Mouse (Mus musculus) lung, adult 2 months (tissue): ENCODE measurements around the gene Uspl1. TPM values are rescaled to one million over a fixed set of nuclear protein-coding genes. Genes with fewer than 3 reads are reported as not detected.

Experiments
- DNase-seq: peaks from one replicate; pipeline ENCODE4 v3.0.0; 2022
- H3K4me1 ChIP-seq: fragments of 200-500 bp; 2 replicates; pipeline ENCODE4 v1.6.1; 2011; ENCODE audit warnings: low read length; ENCODE audit not compliant: control insufficient read depth, insufficient read depth
- H3K4me3 ChIP-seq: fragments of 200-500 bp; replicated peaks from 2 replicates; pipeline ENCODE3; 2011; ENCODE audit warnings: low read depth, mild to moderate bottlenecking, control low read depth, low read length; ENCODE audit errors: extremely low read depth
- CTCF ChIP-seq: fragments of 200-500 bp; IDR thresholded peaks from 2 replicates; pipeline ENCODE4 v1.5.1; 2011; ENCODE audit warnings: mild to moderate bottlenecking, low read length, control low read depth; ENCODE audit not compliant: insufficient read depth
- POLR2A ChIP-seq: fragments of 200-500 bp; IDR thresholded peaks from 2 replicates; pipeline ENCODE4 v1.6.1; 2011; ENCODE audit warnings: low read depth, mild to moderate bottlenecking, control low read depth, low read length, borderline replicate concordance; ENCODE audit errors: extremely low read depth
- WGBS: fragments of 180-500 bp; shearing (Covaris S2); methylation state at CpG from one replicate; pipeline ENCODE4 v1.1.7; 2018; 5-methylcytosine and 5-hydroxymethylcytosine counted together
- polyA plus RNA-seq: library from polyadenylated mRNA; depleted of rRNA; stranded (reverse); fragments of >200 nt; gene quantifications from 2 replicates; pipeline ENCODE4 v1.2.3, GENCODE M21; 2012

Gene Uspl1
- polyA plus RNA-seq, 1 experiment = 10.5 TPM

DNA sequence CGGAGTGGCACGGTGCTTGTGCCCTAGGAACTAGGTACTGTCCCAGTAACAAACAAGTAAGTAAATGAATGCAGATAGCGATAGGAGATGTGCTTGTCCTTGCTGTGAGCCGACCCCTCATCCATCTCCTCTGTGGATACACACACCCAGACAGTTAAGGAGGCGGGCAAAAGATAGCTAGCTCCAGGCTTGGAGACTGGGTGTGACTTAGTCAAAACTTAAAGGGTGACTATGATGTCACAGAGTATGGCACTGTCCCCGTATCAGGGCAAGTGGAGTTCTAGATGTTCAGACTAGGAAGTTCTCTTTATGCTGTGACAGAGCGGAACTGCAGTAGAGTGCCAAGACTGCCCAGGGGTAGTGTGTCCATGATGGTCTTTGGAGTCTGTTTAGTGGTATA is 37.5 kb upstream of the Uspl1 start:
- H3K4me1 ChIP-seq = no peaks in the 10 kb centered on the region
- 75% methylated on average over 7 of the region's 7 CpGs for WGBS
- no peak for DNase-seq
- TF ChIP-seq CTCF (no peak), POLR2A (no peak)
- no peak overlapping the region for H3K4me3 ChIP-seq

DNA sequence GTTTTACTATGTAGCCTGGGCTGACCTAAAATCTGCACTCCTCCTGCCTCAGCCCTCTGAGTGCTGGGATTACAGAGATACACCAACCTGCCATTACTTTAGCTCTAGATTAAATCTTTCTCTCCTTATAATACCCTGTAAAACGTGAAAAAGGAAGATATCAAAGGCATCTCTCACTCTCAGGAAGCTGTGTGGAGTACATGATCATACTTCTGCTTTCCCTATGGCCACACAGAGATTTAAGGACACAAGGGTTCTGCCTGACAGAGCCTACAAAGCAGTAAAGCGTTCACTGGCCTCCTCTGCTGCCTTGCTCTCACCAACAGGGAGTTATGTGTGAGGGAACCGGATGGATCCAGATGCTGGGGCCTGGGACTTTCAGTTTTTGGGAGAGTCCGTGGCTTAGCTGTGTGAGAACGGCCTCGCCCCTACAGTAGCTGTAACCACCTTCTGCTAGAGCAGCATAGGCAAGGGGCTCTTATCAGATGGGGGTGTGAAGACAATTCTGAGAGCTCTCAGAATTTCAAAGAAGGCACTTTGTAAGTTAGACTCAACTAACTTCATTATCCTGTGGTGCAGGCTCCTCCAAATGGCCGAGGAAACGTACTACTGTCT is 36.7 kb upstream of the Uspl1 start:
- WGBS = 70% methylated on average over 8 of the region's 8 CpGs
- DNase-seq = no peak
- Histone ChIP-seq H3K4me3 (no peak overlapping the region), H3K4me1 (no peaks in the 10 kb centered on the region)
- no peak for TF ChIP-seq POLR2A
- TF ChIP-seq CTCF = no peak

DNA sequence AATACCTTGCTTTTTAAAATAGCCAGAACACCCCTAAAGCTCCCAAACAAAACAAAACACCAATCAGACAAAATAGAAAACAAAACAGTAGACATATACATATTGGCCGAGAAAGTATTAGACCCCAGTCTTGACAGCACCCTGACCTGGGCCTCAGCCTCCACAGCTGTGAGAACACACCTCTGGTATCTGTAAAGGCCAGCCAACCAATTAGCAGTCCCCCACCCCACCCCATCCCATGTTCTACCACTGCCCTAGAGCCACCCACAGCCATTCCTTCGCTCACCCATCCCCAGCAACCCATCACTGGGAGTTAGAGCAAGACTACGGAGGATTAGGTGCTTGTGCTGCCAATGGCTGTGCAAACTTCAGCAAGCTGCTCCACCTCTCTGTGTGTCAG is 33.3 kb upstream of the Uspl1 start:
- Histone ChIP-seq H3K4me3 (no peak overlapping the region), H3K4me1 (no peaks in the 10 kb centered on the region)
- TF ChIP-seq CTCF (no peak), POLR2A (no peak)
- WGBS = 92% methylated on average over 3 of the region's 3 CpGs
- DNase-seq = no peak

DNA sequence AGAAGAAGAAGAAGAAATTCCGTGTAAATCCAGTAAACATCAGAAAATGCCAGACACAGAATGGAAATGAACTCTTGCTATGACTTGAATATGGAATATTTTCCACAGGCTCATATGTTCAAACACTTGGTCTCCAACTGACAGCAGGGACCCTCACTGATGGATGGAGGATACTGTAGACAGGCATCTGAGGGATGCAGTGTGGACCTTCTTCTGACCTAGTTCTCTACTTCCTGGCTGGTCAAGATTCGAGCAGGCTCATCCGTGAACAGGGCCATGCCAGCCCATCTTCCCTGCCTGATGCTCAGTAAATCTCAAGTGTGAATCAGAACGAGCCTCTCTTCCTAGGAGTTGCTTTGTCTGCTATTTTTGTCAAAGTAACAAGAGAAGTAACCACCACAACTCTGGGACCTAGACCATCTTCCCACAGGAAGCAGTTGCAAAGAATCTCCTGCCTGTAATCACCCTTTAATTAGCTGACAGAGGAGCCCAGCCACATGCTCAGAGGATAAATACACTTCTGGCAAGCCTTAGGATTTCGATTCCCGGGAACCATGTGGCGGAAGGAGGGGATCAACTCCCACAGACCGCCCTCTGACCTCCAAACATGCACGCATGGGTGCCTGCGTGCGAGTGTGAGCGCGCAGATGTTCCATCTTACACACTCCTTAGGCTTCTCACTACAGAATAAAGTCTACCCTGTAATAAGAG is 31.9 kb upstream of the Uspl1 start:
- no peak for TF ChIP-seq CTCF
- TF ChIP-seq POLR2A = no peak
- H3K4me3 ChIP-seq = peak overlapping the region; percentile 22
- DNase-seq = peak; percentile 14
- WGBS = 42% methylated on average over 13 of the region's 13 CpGs
- no peaks in the 10 kb centered on the region for H3K4me1 ChIP-seq

DNA sequence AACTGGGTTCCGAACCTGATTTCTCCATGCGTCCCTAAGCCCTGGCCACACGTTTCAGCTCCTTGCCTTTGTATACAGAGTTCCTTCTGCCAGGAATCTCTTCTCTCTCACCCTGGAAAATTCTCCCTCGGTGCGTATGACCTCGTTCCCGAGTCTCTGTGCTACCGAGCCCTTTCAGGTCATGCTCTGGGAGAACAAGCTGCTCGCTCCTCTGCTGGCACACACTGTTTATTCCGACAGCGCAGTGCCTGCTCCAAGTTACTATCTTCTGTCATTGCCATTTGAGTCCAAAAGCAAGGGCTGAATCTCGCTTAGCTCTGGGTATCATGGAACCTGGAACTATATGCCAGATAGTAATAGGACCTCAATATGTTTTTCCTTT is 31.4 kb upstream of the Uspl1 start:
- peak overlapping the region; percentile 22 for H3K4me3 ChIP-seq
- 42% methylated on average over 12 of the region's 12 CpGs for WGBS
- H3K4me1 ChIP-seq = no peaks in the 10 kb centered on the region
- TF ChIP-seq POLR2A = no peak
- no peak for TF ChIP-seq CTCF
- DNase-seq = no peak

DNA sequence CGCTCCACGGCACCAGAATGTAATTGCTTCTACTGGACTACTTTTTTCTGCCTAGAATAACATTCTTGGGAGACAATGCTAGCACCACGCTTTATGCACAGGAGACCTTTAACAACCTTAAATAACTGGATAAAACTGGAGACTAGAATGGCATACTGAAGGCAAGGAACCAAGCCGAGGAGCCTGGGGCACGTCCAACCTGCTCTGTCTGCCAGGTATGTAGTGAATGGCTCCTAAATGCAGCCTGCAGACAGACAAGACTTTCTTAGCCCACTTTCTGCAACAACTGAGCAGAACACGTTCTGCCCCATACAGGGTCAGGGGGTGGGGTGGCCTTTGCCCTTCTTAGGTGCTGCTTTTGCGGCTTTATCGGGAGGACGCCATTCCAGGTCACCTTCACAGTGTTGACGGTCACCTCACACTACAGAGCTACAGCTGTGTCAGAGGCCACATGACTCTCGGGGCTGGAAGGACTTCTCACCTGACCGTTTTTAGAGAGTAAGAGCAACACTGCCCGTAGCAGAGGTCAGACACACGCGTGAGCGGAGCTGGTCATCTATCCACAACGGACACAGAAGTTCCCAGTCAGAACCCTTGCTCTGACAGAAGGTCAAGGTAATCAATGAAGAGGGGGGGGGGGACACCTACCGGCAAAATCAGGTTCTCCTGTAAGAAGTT is 27.1 kb upstream of the Uspl1 start:
- H3K4me3 ChIP-seq = no peak overlapping the region
- TF ChIP-seq POLR2A (no peak), CTCF (no peak)
- DNase-seq = no peak
- no peaks in the 10 kb centered on the region for H3K4me1 ChIP-seq
- WGBS = 85% methylated on average over 18 of the region's 18 CpGs

DNA sequence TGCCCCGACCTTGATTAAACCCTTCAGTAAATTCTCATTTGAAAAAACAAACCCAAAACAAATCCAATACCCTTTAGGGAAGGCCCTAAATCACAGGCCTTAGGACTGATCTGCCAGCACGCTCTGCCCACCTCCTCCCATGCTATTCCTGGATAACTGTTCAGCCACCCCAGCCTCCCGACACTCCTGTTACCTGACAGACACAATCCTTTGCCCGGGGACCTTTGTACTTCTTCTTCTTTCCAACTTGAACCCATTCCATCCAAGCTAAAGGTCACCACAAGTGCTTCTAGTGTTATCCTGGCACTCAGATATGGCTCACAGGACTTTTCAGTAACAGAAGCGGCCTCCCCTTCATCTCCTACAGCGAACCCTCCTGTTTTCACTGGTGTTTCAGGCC is 25.1 kb upstream of the Uspl1 start:
- Histone ChIP-seq H3K4me3 (no peak overlapping the region), H3K4me1 (0 out of 2 replicates have a peak, but pooled peaks cover 2% of the 10 kb centered on the region)
- no peak for DNase-seq
- WGBS = 91% methylated on average over 6 of the region's 6 CpGs
- TF ChIP-seq POLR2A = no peak
- TF ChIP-seq CTCF = no peak

DNA sequence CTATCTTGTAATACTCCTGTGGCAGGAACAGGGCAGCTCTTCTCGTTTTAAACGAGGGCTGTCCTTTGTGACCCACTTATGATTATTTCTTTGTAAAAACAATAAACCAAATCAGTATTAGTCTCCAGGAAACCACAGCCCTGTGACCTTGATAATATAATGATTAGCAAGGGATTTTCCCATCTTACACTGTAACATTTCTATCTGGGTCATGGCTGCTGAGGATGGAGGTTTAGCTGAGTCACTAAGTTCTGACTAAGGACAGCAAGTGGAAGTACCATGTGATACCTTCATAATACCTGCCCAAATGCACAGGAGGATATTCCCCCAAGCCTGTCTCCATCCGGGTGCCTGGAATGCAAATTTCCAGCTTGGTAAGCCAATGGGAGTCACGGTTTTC is 23.7 kb upstream of the Uspl1 start:
- H3K4me3 ChIP-seq = no peak overlapping the region
- DNase-seq = no peak
- TF ChIP-seq CTCF (no peak), POLR2A (no peak)
- H3K4me1 ChIP-seq = 0 out of 2 replicates have a peak, but pooled peaks cover 2% of the 10 kb centered on the region
- WGBS = 54% methylated on average over 4 of the region's 4 CpGs

DNA sequence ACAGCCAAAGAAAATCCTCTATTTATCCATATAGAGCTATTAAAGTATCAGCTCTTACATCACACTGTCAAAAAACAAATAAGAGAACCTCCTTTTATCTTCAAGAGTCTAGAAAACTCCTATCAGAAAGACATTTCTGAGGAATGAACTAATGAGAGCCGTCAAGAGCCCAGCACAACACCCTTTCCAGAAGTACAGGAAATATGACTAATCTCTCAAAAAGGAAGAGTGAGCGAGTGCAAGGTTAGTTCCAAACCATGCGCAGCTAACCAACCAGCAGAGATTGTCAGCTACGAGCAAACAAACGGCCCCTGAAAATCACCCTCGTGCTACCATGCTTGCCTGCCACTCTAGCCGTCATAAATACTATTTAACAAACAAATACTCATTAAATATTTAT is 21.3 kb upstream of the Uspl1 start:
- Histone ChIP-seq H3K4me3 (no peak overlapping the region), H3K4me1 (0 out of 2 replicates have a peak, but pooled peaks cover 2% of the 10 kb centered on the region)
- no peak for DNase-seq
- TF ChIP-seq POLR2A = no peak
- no peak for TF ChIP-seq CTCF
- 16% methylated on average over 7 of the region's 7 CpGs for WGBS

DNA sequence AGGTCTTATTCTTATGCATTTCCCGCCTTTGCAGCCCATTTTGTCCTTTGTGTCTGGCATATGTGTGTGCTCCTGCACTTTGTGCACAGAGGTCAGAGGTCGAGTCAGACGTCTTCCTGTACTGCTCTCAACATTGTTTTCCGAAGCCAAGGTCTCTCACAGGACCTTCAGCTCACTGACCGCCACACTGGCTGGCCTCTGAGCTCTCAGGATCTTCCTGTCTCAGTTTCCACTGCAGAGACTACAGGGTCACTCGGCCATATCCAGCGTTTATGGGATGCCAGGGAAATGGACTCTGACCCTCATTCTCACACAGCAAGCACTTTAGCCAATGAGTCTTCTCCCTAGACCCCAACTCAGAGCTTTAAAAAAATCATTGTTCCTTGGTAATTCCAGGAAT is 19.3 kb upstream of the Uspl1 start:
- no peak for DNase-seq
- Histone ChIP-seq H3K4me3 (no peak overlapping the region), H3K4me1 (0 out of 2 replicates have a peak, but pooled peaks cover 2% of the 10 kb centered on the region)
- 52% methylated on average over 7 of the region's 7 CpGs for WGBS
- TF ChIP-seq POLR2A (no peak), CTCF (no peak)
